Mouse (Mus musculus): ENCODE measurements around the gene Ifngr1. TPM values are rescaled to one million over a fixed set of nuclear protein-coding genes. Genes with fewer than 3 reads are reported as not detected.

Gene Ifngr1
- polyA plus RNA-seq, 1 experiment from 2014 or later: 115 TPM

DNA sequence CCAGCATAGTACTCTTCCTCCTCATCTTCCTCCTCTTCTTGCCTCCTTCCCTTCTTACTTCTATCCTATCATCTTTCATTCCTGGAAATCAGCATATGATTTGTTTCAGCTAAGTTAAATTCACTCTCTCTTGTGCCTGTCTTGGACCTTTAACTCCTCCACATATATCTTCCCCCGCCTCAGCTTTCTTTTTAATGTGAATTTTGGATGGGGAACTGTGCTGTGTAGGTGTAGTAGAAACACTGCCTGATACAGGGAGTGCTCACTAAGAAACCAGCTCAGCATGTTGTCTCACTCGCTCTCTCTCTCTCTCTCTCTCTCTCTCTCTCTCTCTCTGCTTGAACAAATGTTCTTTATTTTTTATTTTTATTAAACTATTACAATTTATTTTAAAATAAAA, 53.4 kb downstream of the Ifngr1 start:
- Histone ChIP-seq H3K4me2 (ENCODE audit: low read depth, low read length) (no peak overlapping the region), H3K4me1 (ENCODE audit: control insufficient read depth, insufficient read depth, low read length) (no peaks in the 10 kb centered on the region), H3K36me3 (ENCODE audit: control insufficient read depth, insufficient read depth, low read length) (no peaks in the 10 kb centered on the region), H3K27ac (ENCODE audit: low read length) (no peak overlapping the region), H3K9me3 (ENCODE audit: control insufficient read depth, low read length) (no peaks in the 10 kb centered on the region), H3K4me3 (ENCODE audit: low read length) (no peak overlapping the region), H3K9ac (ENCODE audit: low read depth, low read length) (no peak overlapping the region), H3K27me3 (replicated peaks; ENCODE audit: control insufficient read depth, insufficient read depth, low read length) (no peaks in the 10 kb centered on the region)
- WGBS: 87% methylated on average over 2 of the region's 2 CpGs
- no peak for ATAC-seq

DNA sequence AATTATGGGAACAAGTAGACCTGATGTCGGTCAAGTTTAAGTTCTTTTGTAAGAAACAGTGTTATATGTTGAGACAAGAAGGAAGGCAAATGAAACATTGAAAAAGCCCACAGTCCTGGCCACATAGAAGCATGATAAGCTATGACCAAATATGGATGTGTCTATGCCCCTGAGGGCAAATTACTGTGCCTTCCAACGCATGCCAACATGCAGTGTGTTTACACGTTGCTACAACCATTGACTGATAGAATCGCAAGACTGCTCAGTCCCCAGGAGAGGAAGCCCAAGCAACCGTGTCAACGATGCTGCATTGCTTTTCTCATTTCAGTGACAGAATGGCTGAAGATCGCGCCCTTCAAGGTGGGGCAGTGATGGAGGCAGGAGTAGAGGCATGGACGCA, 65.7 kb downstream of the Ifngr1 start:
- H3K9ac ChIP-seq (ENCODE audit: low read depth, low read length): no peak overlapping the region
- 84% methylated on average over 9 of the region's 9 CpGs for WGBS
- no peak overlapping the region for H3K4me3 ChIP-seq (ENCODE audit: low read length)
- H3K4me2 ChIP-seq (ENCODE audit: low read depth, low read length): no peak overlapping the region
- no peaks in the 10 kb centered on the region for H3K4me1 ChIP-seq (ENCODE audit: control insufficient read depth, insufficient read depth, low read length)
- no peaks in the 10 kb centered on the region for H3K36me3 ChIP-seq (ENCODE audit: control insufficient read depth, insufficient read depth, low read length)
- no peaks in the 10 kb centered on the region for H3K27me3 ChIP-seq (replicated peaks; ENCODE audit: control insufficient read depth, insufficient read depth, low read length)
- ATAC-seq: no peak
- H3K9me3 ChIP-seq (ENCODE audit: control insufficient read depth, low read length): no peaks in the 10 kb centered on the region
- H3K27ac ChIP-seq (ENCODE audit: low read length): no peak overlapping the region

Other genes with a start within 250 kb of the Ifngr1 start
- not detected in 2 replicates for gene Olig3, start 235.4 kb upstream of the Ifngr1 start, polyA plus RNA-seq (2015; fragmentation: Nextera tagmentation; extraction: Ambion mirVana)
- gene Il22ra2, start 30.0 kb downstream of the Ifngr1 start, polyA plus RNA-seq (2015; fragmentation: Nextera tagmentation; extraction: Ambion mirVana): not detected in 2 replicates
- gene Il20ra, start 120.6 kb downstream of the Ifngr1 start, polyA plus RNA-seq (2015; fragmentation: Nextera tagmentation; extraction: Ambion mirVana): 0.09 and 0.12 TPM in 2 replicates